Mouse (Mus musculus): Measurements from ENCODE around the gene Fmo6.
A peak's percentile ranks its signal among the peaks of the same experiment; 100 is the strongest.

Fmo6 gene

DNA sequence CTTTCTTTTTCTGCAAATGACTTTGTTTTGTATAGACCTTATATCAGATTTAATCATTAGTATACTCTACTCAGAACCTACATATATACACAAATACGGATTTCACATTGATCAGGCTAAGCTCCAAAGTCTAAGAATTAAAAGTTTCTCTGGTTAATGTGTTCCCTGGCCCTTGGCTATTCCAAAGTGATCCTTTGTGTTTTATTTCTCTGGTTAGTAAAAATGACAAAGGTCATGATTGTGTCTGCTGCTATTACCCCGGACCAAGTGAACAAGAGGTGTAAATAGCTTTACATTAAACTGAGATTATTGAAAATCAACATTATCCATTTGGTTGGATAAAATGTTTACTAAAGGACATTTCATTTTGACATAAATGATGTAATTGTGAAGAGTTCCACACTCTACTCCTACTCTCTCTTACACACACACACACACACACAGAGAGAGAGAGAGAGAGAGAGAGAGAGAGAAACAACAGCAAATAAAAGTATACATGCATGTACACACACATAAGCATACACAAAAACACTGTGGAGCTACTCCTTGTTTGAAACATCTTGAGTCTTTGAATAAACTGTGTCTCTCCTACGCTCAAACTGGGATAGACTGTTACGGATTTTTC, 22.3 kb downstream of the Fmo6 start:
- DNase-seq (ENCODE audit: low spot score in 2 of 2), result no peak

DNA sequence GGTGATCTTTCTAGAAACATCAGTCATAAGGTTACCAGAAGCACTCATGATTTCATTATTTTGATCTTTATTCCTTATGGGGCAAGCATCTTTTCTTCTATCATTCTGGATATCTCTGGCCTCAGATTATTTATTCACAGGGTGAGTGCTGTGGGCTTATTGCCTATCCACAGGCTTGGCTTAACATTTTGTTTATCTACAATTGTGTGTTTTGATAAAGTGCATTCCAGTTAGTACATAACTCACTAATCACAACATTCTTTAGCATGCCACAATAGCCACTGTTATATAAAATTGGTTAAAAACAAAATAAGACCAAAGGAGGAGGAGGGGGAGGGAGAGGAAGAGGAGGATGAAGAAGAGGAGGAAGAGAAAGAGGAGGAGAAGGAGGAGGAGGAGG, 25.2 kb downstream of the Fmo6 start:
- no peak for DNase-seq (ENCODE audit: low spot score in 2 of 2)

DNA sequence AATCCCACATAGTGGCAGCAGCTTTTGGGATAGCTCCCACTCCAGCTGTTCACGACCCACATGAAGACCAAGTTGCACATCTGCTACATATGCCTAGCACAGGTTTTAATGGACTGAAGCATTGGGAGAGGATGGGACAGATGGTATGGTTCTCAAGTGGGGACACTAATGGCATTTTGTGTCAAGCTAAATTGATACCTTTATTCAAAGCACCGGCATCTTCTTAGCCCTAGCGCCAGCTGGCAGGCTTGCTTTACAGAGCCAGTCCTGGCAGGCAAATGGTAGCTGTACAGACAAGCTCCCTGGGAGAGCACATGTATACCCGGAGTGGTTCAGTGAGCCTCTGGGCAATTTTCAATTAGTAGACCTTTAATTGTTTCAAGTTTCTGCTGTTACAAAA, 35.4 kb downstream of the Fmo6 start:
- DNase-seq (ENCODE audit: low spot score in 2 of 2), result no peak

DNA sequence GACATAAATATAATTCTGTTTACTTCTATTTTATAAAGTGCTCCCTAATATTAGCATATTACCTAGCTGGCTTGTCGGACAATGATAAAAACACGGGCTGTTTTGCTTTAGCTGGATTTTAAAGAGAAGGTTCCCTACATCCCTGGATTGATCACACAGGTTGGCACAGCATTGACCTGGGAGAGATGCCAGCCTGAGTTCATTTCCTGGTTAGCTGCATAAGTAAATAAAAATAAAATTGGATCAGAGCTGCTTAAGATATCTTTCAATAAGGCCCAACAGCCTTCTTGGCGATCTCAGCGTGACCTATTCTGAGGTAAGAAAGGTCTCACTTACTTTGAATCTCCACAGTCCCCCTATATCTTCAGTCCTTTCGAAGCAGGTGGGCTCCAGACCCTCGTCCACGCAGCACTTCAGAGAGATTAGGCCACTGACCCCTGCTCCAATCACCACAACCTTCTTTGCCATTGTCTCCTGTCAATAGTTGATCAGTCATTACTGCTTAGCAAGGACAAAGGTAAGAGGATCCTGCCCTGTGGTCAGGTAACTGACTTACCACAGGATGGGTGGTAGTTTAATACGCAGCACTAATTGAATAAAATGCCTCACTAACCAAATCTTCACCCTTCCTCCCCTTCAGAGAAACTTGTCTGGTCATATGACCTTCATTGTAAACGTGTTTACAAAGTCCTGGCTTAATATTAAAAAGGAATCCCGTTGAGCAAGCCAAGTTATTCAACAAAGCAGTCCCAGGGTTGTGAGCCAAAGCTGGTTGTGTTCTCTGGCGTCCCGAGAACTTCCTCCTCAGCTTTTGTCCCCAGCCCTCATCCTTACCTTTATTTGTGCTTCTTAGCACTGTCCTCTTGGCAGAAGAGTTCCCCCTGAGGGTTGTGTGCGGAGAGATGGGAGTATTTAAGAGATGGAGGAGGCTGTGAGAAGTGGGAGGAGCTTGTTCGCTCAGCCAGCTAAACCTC, 39.2 kb downstream of the Fmo6 start, which contains the start of gene Fmo2:
Gene Fmo2 (minus strand): TSS at position 889 of the 974 bp plus-strand sequence.
- no peak for DNase-seq (ENCODE audit: low spot score in 2 of 2)

DNA sequence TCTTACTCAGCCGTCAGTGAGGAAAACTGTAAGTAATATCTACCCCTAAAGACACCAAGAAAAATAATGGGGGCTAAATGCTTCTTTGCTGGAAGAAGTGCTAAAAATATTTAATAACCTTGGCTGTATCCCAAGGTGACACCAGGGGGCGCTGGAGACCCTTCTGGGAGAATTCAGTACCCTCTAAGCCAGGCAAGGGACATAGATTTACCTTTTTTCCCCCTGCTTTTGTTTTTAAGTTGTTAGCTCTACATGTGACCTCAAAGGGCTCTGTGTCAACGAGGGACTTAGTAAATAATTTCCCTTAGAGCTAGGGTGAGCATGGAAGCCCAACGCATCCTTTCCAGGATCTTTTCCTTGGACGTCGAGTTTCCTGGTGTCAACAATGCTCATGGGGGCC, 41.4 kb downstream of the Fmo6 start:
- peak in 1 of 2 experiments; percentile 52 for DNase-seq (ENCODE audit: low spot score in 2 of 2)

DNA sequence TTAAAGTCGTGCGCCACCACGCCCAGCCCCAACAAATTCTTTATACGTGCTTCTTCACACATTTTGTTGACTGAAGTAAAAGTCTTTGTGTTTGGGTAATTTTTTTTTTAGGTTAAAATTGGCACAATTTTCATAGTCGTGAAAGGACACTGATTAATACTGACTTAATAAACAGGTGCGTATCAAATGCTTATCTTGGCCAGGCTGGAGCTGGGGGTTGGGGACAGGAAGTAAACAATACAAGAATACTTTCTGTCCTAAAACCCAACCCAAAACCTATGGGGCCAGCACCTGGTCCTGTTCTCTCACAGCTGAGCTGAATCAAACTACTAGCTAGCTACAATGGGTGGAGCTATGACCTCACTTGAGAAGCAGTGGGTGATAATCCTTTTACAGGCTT, 44.3 kb downstream of the Fmo6 start:
- no peak for DNase-seq (ENCODE audit: low spot score in 2 of 2)

DNA sequence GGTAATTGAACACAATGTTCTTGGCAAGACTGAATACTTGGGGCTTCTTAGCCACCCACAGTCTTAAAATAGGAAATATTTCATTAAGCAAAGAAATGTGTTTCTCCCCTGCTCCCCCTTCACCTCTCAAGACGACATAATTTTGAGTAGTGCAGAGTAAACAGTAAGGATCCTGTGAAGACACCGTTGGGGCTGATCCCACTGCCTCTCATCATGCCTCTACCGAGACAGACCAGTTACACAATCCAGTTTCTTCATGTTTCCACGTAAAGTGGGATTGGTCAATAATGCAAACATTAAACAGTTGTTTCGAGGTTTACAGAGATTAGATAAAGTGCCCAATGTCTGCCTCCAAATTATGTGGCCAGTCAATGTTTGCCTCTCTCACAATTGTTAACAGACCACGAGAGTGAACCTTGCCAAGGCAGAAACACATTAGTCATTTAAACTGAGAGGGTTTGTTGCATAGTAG, 45.3 kb downstream of the Fmo6 start:
- no peak for DNase-seq (ENCODE audit: low spot score in 2 of 2)

DNA sequence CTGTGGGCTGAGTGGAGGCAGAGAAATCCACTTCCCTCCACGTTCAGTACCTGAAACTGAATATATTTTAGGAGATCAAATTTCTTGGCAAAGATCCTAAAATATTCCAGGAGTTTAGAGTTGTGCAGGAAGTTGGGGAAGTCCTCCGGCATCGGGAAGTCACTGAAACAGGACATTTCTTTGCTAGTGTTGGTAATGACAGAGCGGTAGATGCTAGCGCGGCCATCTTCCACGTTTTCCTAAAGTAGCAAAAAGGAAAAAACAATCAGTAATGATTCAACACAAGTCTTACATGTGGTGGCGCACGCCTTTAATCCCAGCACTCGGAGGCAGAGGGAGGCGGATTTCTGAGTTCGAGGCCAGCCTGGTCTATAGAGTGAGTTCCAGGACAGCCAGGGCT, 48.7 kb downstream of the Fmo6 start:
- DNase-seq (ENCODE audit: low spot score in 2 of 2), result no peak

DNA sequence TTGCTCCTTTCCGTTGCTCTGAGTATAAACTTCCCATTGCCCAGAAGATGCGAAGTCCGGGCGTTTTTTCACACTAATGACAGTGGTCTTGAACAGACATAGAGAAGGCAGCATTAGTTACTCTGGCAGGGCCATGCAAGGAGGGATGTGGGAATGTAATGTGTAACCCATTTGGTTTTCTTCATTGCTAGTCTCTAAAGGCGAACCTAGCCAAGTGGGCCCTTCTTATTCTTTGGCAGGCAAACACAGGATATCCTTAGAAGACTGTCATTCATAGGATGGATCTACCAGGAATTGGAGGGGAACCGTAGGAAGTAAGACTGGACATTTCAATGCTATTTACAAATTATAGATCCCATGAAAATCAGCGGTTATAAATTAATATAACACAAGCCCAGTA, 49.7 kb downstream of the Fmo6 start:
- DNase-seq (ENCODE audit: low spot score in 2 of 2), result no peak

DNA sequence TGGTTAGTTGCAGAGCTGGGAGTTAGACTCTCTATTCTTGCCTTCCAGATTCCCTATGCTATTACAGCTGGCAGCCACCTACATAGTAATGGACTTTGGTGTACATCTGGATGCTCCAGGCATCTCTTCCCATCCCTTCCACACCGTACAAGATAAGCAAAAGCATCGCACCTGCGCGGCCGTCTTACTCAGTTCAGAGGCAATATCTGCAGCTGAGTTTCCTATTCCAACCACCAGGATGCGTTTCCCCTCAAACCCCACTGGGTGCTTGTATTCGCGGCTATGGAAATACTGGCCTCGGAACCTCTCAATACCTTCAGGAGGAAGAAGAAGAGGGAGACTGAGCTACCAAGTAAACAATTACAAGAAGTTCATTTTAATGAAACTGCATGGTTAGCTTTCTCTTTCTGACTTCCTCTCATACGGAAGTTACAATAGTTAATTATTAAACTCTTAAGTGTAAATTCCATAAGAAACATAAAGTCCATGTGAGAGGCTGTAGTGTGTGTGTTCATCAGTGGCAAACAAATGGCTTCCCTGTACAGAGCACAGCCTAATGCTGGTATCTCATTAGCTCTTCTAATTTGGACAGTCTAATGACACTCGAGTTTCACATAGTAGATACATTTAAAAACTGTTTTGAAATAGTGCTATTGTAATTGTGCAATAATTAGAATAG, 51.0 kb downstream of the Fmo6 start:
- no peak for DNase-seq (ENCODE audit: low spot score in 2 of 2)

DNA sequence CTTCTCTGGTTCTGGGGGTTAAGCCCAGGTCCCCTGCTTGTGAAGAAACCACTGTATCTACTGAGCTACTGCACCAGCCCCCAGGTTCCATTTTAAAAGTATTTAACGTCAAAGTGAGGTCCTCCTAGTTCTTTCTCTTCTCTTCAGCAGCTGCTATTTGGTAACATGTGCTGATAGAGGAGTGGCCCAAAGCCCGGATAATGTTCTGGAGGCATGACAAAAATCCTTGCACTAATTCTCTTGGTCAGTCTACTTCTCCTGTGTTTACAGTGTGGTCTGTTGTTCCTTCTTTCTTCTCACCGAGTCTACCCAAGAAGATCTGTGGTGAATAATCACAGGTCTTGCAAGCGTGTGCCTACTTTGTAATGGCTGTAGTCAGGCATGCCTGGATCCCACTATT, 54.6 kb downstream of the Fmo6 start:
- DNase-seq (ENCODE audit: low spot score in 2 of 2), result no peak

DNA sequence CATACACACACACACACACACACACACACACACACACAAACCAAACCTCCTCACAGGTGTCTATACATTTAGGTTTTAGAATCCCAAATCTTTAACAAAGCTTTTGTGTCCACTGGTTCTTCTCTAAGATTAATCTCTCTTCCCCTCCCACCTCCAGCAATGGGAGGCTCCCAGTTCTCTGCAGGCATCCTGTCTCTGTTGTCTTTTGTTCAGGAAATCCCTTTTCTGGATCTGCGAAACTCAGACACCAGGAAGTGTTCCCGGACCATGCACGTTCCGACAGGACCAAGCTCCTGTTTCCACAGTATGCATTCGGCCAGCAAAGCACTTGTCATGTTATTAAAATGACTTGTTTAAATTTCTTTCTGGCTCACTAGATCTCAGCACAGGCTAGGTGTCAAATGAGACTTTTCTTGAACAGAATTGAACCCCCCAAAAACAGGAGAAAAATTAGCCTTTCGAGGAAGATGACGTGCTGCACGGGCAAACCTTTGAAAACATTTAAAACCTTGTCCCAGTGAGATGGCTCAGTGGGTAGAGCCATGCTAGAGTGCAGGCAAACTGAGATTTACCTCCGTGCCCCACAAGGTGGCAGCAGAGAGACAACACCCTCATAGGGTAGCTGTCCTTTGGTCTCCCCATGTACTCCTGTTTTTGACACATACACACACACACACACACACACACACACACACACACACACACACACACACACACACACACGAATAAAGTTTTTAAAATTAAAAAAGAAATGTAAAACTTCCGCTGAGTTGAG, 57.5 kb downstream of the Fmo6 start:
- peak in 1 of 2 experiments; percentile 17 for DNase-seq (ENCODE audit: low spot score in 2 of 2)

DNA sequence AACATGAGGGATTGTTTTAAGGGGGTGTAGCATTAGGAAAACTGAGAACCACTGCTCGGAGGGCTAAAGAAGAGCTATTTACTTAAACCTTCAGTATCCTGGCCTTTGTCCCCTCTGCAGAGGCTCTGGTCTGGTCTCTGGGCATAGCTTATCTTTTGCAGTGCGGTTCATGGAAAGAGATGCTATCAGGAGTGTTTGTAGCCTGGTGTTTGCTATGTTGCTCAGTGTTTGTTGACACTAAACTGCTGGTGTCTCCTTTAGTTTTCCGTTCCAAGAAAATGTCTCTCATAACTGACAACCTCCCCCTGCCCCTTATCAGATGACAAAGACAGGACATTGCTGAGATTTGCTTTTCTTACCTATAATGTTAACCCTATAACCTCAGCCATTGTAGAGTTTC, 62.2 kb downstream of the Fmo6 start:
- no peak for DNase-seq (ENCODE audit: low spot score in 2 of 2)

DNA sequence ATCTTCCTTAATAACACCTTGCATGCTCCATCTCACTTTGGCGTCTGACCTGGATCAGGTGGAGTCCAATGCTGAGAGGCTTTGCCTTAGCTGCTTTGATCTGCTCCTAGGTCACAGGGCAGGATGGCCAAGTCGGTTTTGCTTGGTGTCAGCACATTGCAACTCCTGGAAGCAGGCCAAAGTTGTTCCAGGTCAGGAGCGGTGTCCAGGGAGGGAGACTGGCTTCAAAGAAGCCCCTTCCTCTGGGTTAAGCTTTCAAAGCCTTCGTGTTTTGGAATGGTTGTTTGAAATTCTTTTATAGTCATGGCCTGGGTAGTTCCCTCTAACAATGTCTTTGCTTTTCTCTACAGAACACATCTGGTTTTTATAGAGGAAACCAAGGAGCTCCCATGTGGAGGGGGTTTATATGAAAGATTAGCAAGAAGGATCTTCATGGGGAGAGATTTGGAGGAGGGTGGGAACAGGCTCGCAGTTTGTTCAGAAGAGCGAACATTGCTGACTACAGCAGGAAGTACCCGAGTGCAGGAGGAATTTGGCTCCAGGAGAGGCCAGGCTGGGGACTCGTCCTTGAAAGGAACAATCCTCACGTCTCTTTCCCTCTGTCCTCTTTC, 65.5 kb downstream of the Fmo6 start:
- DNase-seq (ENCODE audit: low spot score in 2 of 2), result no peak

DNA sequence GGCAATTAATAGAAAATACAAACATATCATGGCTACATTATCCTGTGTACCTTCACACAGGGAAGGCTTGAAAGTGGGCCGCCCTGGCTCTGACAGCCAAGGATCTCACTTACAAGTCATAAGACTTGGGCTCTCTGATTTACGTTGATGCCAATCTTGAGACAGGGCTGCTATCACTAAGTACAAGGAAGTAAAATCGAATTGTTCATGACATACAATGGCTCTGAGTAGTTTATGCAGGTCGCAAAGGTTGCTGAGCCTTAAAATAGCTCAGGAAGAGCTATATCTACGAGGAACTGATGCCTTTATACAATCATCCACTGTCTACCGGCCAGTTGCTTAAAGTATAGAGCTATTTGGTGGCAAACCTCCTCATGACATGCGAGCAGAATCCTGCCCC, 66.3 kb downstream of the Fmo6 start:
- DNase-seq (ENCODE audit: low spot score in 2 of 2), result no peak

DNA sequence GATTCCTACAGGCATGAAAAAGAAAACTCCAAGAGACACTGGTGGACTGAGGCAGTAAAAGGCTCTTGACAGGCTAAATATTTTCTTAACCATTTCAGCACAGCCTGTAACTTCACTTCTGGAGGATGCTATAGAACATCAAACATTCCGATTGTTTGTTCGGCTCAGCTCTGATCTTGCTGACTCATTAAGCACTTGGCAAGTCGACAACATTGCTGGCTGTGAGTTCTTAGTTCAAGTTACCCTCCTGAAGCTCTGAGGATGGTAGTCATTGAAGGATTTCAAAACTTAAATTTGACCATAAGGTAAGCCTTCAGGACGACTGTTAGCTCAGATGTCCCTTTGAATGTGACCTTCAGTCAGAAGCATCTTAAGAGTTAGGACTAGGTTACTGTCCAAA, 69.9 kb downstream of the Fmo6 start:
- no peak for DNase-seq (ENCODE audit: low spot score in 2 of 2)
